Mouse (Mus musculus): ENCODE measurements around the gene Serpinf2.
"Not testable (repeated sequence)": the region's sequence is repeated elsewhere in the genome, so short reads cannot be mapped to it uniquely, and the experiment has no call there.

Serpinf2 gene

DNA sequence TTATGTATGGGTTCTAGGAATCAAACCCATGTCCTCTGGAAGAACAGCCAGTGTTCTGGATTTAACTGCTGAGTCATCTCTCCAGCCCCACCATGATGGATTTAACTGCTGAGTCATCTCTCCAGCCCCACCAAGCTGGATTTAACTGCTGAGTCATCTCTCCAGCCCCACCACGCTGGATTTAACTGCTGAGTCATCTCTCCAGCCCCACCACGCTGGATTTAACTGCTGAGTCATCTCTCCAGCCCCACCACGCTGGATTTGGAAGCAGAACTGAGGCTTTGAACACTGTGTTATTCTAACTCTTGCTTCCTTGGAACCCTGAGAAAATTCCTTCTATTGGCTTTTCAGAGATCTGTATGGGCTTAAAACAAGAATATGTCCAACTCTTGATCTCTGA is 55.9 kb downstream of the Serpinf2 start:
- not testable (repeated sequence) for DNase-seq (ENCODE audit: low read depth)
